Mouse (Mus musculus) MEL-GATA-1-ER (cell line): ENCODE data around the gene Hoxc8.

Experiments
- DNase-seq: peaks from one replicate; pipeline ENCODE4 v3.0.0-alpha.2; 2012; ENCODE audit warnings: low read depth; ENCODE audit errors: extremely low read depth

Gene Hoxc8

DNA sequence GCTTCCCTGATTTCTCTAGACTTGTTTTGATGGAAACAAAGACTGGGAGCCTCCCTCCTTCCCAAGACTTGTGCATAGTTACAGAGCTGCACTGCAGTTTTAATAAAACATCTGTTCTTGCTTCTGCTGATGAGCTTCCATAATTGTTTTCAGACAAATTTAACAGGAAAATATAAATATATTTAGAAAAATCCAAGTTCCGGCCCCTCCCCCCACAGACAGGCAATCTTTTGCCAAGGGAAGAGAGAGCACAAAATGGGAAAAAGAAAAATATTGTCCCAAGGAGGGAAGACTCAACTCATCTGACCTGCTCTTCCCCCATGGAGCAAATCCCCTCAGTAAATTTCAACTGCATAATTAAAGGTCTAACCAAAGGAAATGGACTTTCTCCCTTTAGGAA is 15.9 kb downstream of the Hoxc8 start:
- no peak for DNase-seq

DNA sequence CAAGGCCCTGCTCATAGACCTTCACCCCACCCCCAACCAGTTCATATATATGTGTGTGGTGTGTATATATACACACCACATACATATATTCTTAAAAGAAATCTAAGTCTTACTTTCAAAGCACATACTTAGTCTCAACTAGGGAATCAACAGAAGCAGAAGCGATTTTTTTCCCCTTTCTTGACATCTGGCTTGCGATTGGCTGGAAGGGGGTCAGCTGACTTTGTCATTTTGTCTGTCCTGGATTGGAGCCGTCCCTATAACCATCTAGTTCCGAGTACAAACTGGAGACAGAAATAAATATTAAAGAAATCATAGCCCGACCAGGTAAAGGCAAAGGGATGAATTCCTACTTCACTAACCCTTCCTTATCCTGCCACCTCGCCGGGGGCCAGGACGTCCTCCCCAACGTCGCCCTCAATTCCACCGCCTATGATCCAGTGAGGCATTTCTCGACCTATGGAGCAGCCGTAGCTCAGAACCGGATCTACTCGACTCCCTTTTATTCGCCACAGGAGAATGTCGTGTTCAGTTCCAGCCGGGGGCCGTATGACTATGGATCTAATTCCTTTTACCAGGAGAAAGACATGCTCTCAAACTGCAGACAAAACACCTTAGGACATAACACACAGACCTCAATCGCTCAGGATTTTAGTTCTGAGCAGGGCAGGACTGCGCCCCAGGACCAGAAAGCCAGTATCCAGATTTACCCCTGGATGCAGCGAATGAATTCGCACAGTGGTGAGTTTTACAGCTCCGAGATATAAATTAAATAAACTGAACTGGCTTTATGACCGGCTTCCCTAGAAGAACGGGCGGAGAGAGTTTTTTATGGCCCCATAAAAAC is 19.1 kb downstream of the Hoxc8 start:
- no peak for DNase-seq

DNA sequence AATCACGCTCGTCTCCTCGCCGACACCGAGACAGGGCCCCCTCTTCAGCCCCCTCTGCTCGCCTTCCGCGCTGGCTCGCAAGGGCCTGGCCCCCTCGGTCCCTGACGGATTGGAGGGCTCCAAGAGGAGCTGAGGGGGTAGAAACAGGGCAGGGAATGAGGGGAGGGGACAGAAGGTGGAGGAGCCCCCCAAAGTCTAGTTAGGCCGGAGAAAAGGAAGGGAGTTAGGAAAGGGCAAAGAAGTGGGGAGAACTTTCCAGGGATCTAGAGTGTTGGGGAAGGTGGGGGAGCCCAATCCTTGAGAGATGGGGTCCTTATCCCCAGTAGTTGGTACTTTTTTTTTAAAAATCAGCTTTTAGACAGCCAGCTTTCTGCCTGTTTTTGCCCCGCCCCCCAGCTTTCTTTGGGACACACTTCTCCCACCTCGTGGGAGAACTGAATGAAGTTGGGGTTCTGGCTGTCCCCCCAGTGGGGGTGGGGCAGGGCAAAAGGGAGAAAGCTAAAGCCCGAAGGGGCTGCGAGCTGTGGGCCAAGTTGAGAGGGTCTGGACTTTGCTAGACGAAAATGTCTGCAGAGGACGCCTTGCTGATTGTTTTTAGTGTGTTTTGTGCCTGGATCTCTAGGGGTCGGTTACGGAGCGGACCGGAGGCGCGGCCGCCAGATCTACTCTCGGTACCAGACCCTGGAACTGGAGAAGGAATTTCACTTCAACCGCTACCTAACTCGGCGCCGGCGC is 19.9 kb downstream of the Hoxc8 start:
- DNase-seq = no peak

- DNase-seq = no peak
These were observed 20.6 kb downstream of the Hoxc8 start for GRCm38 (mm10) chr15:103010847-103011555.

DNA sequence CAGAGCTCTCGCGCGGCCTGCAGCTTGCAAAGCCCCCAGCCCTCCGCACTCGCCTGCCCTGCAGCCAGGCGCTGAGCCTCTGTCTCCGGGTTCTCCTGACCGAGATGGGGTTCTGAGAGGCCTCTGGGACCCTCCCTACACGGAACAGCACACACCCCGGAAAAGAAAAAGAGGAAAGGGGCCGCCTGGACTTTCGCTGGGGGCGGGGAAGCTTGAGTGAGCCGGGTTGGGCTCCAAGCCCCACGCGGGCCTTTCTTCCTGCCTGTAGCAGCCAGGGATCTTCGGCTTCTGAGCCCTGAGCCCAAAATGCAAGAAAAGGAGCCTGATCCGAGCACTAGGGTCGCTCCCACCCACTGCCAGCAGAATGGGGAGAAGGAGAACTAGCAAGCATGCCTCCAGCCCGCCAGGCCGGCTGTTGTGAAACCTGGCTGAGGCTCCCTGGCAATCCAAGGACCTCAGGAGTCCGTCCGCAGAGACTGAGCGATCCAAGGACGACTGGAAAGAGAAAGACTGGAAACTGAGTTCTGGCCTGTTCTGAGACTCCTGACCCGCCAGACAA is 21.6 kb downstream of the Hoxc8 start:
- DNase-seq = no peak

DNA sequence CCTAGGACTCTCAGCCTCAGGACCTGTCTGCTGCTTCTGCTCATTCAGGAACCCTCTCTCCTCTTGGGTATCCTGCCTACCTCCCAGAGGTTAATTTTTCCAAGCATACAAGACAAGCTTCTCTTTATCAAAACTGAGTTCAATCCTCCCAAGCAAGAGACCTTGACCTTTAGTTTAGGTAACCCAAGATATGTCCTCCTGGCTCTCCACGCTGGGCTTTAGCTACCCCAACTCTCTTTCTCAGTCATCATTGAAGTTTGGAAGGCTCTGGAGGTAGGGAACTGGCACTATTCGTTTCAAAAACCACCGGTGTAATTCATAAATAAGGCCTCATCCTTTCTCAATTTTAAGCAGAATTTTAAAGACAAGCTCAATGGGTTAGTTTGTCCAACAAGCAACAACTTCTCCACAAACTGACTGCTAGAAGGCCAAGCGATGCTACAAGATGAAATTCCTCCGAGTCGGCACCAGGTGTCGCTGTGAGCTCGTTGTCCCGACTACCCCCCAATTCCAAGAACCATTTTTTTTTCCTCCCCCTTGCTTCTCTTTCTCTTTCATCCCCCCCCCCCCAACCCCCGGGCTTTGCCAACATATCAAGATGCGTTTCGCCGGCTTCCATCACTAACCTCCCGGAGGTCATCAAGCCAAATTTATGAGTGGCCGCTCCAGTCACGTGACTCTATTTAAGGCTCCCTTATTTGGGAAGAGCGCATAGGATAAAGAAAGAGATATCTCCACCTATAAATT is 23.0 kb downstream of the Hoxc8 start:
- DNase-seq = no peak

GRCm38 (mm10) chr15:103014166-103015008 is 24.0 kb downstream of the Hoxc8 start:
- DNase-seq = no peak

DNA sequence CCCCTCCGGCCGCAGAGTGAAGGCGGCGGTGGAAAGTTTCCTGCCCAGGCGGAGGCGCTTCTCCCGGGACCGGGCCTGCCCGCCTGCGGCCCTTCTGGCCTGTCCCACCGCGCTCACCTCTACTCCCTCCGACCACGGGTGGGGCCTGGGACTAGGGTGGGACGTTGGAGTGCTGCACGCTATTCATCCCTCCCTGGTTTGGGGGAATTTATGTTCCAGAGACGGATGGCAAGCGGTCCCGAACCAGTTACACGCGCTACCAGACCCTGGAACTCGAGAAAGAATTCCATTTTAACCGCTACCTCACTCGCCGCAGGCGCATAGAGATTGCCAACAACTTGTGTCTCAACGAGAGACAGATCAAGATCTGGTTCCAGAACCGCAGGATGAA is 24.6 kb downstream of the Hoxc8 start:
- no peak for DNase-seq

- no peak for DNase-seq
These were observed 25.2 kb downstream of the Hoxc8 start for GRCm38 (mm10) chr15:103015406-103016166.

GRCm38 (mm10) chr15:103018636-103019035 is 28.2 kb downstream of the Hoxc8 start, which contains the start of gene Hoxc4:
Gene Hoxc4, plus strand, starts transcription at chr15:103018934.
- DNase-seq = no peak

GRCm38 (mm10) chr15:103020899-103021418 is 30.6 kb downstream of the Hoxc8 start:
- peak; percentile 79 for DNase-seq

GRCm38 (mm10) chr15:103021544-103021943 is 31.1 kb downstream of the Hoxc8 start:
- no peak for DNase-seq

GRCm38 (mm10) chr15:103024131-103024530 is 33.7 kb downstream of the Hoxc8 start:
- DNase-seq = no peak

DNA sequence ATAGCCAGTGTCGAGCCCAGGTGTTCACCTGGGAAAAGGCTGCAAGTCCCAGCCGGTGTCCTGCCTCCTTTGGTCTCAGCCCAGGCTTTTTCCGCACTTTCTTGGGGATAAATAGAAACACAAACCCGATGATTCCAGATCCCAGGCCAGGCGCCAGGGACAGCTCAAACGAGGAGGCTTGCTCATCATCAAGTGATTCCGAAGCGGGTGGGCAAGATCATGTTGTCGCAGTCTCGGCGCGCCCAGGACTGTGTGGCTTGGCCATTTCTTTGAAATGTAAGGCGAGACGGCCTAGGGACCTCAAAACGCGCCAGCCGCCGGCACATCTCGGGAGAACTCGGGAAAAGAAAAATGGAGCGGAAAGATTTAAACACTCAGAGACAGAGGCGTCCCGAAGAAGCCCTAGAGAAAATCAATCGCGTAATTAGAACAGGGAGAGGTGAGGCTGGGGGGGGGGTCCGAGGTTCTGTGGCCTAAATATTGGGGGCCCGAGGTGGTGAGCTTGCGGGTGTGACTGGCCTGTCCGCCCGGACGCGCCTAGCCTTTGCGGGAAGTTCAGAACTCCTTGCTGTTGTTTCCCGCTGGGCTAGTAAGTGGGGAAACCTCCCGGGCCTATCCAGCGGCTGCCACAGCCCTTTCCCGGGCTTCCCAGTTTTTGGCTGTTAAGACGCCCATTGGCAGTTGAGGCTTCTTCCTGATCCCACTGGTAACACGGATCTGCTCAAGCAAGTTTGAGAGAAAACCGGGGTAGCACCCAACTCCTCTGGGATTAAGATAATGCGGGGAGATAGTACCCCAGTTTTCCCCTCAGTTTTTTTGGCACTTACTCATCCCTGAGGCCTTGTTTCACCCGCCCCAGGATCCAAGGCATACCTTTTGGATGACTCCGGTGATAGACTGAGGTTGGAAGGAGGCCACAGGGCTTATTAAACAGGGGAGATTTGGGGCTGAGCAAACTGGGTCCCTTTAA is 37.1 kb downstream of the Hoxc8 start:
- DNase-seq = no peak

GRCm38 (mm10) chr15:103028916-103029512 is 38.6 kb downstream of the Hoxc8 start:
- no peak for DNase-seq

DNA sequence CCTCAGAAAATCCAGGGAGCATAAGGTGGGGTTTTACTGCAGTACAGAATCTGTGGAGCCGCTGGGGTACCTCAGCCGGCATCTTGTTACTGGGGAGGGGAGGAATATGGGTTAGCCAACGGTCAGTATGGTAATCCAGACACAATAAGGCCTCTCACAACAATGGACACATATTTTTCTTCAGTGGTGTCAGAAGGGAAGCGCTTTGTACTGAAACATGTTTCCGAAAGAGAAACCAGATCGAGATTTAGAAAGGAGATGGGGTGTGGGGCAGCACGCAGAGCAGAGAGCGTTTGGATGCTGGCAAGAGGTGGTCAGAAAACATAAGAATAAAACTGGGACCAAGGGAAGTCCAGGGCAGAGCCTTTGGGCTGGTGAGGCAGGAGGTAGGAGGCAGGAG is 39.7 kb downstream of the Hoxc8 start:
- DNase-seq = no peak

- DNase-seq = no peak
These were observed 41.8 kb downstream of the Hoxc8 start for GRCm38 (mm10) chr15:103032167-103032566.
